Mouse (Mus musculus) cerebellum, adult 2 months (tissue): ENCODE measurements at regions not wholly inside any gene's neighbourhood (a gene's known extent, or its start where the extent isn't known, plus 50 kb on each side); places are given as distances from the start of the nearest gene placed in this dataset.

Experiments
- CTCF ChIP-seq: fragments of 200-500 bp; IDR thresholded peaks from 2 replicates; pipeline ENCODE4 v1.5.1; 2011; ENCODE audit warnings: low read depth, mild to moderate bottlenecking, control low read depth, low read length, moderate library complexity, borderline replicate concordance; ENCODE audit not compliant: insufficient read depth
- POLR2A ChIP-seq: fragments of 200-500 bp; IDR thresholded peaks from 2 replicates; pipeline ENCODE4 v1.6.1; 2011; ENCODE audit warnings: low read length, control low read depth, borderline replicate concordance; ENCODE audit not compliant: insufficient read depth

- TF ChIP-seq CTCF (no peak), POLR2A (no peak)
Measured at GRCm38 (mm10) chr7:134462677-134463076, 77.2 kb upstream of the D7Ertd443e start.
